Mouse (Mus musculus) spleen, adult 12 weeks (tissue): ENCODE data around the gene Macrod2.

Experiments used
- DNase-seq: peaks from one replicate; pipeline ENCODE4 v3.0.0; 2022; ENCODE audit warnings: low spot score

The Macrod2 gene

GRCm38 (mm10) chr2:141862531-141863265 lies 1467.6 kb downstream of the Macrod2 start:
- DNase-seq: no peak

GRCm38 (mm10) chr2:141863628-141864165 lies 1468.6 kb downstream of the Macrod2 start:
- DNase-seq: no peak

- DNase-seq: no peak
Measured at GRCm38 (mm10) chr2:141870930-141871329, 1475.8 kb downstream of the Macrod2 start.

- no peak for DNase-seq
Measured at GRCm38 (mm10) chr2:141876155-141876851, 1481.2 kb downstream of the Macrod2 start.

- DNase-seq: no peak
Measured at GRCm38 (mm10) chr2:141876958-141877357, 1481.8 kb downstream of the Macrod2 start.

- no peak for DNase-seq
Measured at GRCm38 (mm10) chr2:141878473-141878872, 1483.4 kb downstream of the Macrod2 start.

- DNase-seq: no peak
Measured at GRCm38 (mm10) chr2:141879711-141880110, 1484.6 kb downstream of the Macrod2 start.

- DNase-seq: no peak
Measured at GRCm38 (mm10) chr2:141886694-141887474, 1491.8 kb downstream of the Macrod2 start.

GRCm38 (mm10) chr2:141889497-141889896 lies 1494.4 kb downstream of the Macrod2 start:
- no peak for DNase-seq

- DNase-seq: no peak
Measured at GRCm38 (mm10) chr2:141897951-141898350, 1502.8 kb downstream of the Macrod2 start.

GRCm38 (mm10) chr2:141911831-141912447 lies 1516.8 kb downstream of the Macrod2 start:
- DNase-seq: no peak

- DNase-seq: no peak
Measured at GRCm38 (mm10) chr2:141913486-141913885, 1518.4 kb downstream of the Macrod2 start.

- no peak for DNase-seq
Measured at GRCm38 (mm10) chr2:141913894-141914293, 1518.8 kb downstream of the Macrod2 start.

- DNase-seq: no peak
Measured at GRCm38 (mm10) chr2:141920377-141920992, 1525.4 kb downstream of the Macrod2 start.

- no peak for DNase-seq
Measured at GRCm38 (mm10) chr2:141935130-141935529, 1540.0 kb downstream of the Macrod2 start.

GRCm38 (mm10) chr2:141954795-141955194 lies 1559.7 kb downstream of the Macrod2 start:
- no peak for DNase-seq

GRCm38 (mm10) chr2:141955197-141955596 lies 1560.1 kb downstream of the Macrod2 start:
- no peak for DNase-seq

- DNase-seq: no peak
Measured at GRCm38 (mm10) chr2:141962868-141963267, 1567.8 kb downstream of the Macrod2 start.

GRCm38 (mm10) chr2:141983664-141984395 lies 1588.7 kb downstream of the Macrod2 start:
- no peak for DNase-seq

- DNase-seq: no peak
Measured at GRCm38 (mm10) chr2:141998901-141999300, 1603.8 kb downstream of the Macrod2 start.
